Mouse (Mus musculus): ENCODE measurements around the gene Mgst1. TPM values are rescaled to one million over a fixed set of nuclear protein-coding genes. Genes with fewer than 3 reads are reported as not detected.

The Mgst1 gene
- 128 and 195 TPM in 2 replicates for polyA plus RNA-seq (2012; rRNA removed)

GRCm38 (mm10) chr6:138139930-138140329, at the start of gene Mgst1:
Gene Mgst1, plus strand, starts transcription at chr6:138140316.

Other genes starting within 250 kb of the Mgst1 start
- gene Slc15a5, start 60.4 kb upstream of the Mgst1 start, polyA plus RNA-seq (2012; rRNA removed), result not detected in 2 replicates